Mouse (Mus musculus) frontal cortex, postnatal 36 days (tissue): ENCODE measurements around the gene Rreb1.
A peak's percentile ranks its signal among the peaks of the same experiment; 100 is the strongest.

Experiments used
- DNase-seq, 2 experiments: peaks; one replicate each; pipeline ENCODE4 v3.0.0; 2022; ENCODE audit warnings: low spot score in 2 of 2

Gene Rreb1

GRCm38 (mm10) chr13:37779251-37779667 is 1.1 kb downstream of the Rreb1 start:
- no peak for DNase-seq

GRCm38 (mm10) chr13:37781557-37781956 is 3.4 kb downstream of the Rreb1 start:
- no peak for DNase-seq

- no peak for DNase-seq
Observed at GRCm38 (mm10) chr13:37782144-37782543, 3.9 kb downstream of the Rreb1 start.

GRCm38 (mm10) chr13:37783676-37784075 is 5.5 kb downstream of the Rreb1 start:
- DNase-seq = no peak

- DNase-seq = no peak
Observed at GRCm38 (mm10) chr13:37784226-37784625, 6.0 kb downstream of the Rreb1 start.

- no peak for DNase-seq
Observed at GRCm38 (mm10) chr13:37792739-37793336, 14.6 kb downstream of the Rreb1 start.

GRCm38 (mm10) chr13:37798811-37799210 is 20.6 kb downstream of the Rreb1 start:
- no peak for DNase-seq

- DNase-seq = no peak
Observed at GRCm38 (mm10) chr13:37799413-37799812, 21.2 kb downstream of the Rreb1 start.

GRCm38 (mm10) chr13:37801101-37802075 is 23.2 kb downstream of the Rreb1 start:
- no peak for DNase-seq

- DNase-seq = no peak
Observed at GRCm38 (mm10) chr13:37802246-37803003, 24.2 kb downstream of the Rreb1 start.

GRCm38 (mm10) chr13:37803244-37803643 is 25.0 kb downstream of the Rreb1 start:
- DNase-seq = no peak

- no peak for DNase-seq
Observed at GRCm38 (mm10) chr13:37804023-37804422, 25.8 kb downstream of the Rreb1 start.

- DNase-seq = no peak
Observed at GRCm38 (mm10) chr13:37815001-37815400, 36.8 kb downstream of the Rreb1 start.

GRCm38 (mm10) chr13:37816736-37817135 is 38.5 kb downstream of the Rreb1 start:
- no peak for DNase-seq

- no peak for DNase-seq
Observed at GRCm38 (mm10) chr13:37821413-37821812, 43.2 kb downstream of the Rreb1 start.

- no peak for DNase-seq
Observed at GRCm38 (mm10) chr13:37824331-37824920, 46.2 kb downstream of the Rreb1 start.

GRCm38 (mm10) chr13:37824956-37825645 is 46.9 kb downstream of the Rreb1 start:
- DNase-seq = peak; percentile 11 to 17

- DNase-seq = peak; percentile 23 to 29
Observed at GRCm38 (mm10) chr13:37825646-37826280, 47.6 kb downstream of the Rreb1 start.

GRCm38 (mm10) chr13:37826281-37826993 is 48.2 kb downstream of the Rreb1 start:
- DNase-seq = peak; percentile 49 to 54

- no peak for DNase-seq
Observed at GRCm38 (mm10) chr13:37826994-37827262, 48.7 kb downstream of the Rreb1 start.
